Mouse (Mus musculus): Measurements from ENCODE around the gene Slc9a9. TPM values are rescaled to one million over a fixed set of nuclear protein-coding genes. Genes with fewer than 3 reads are reported as not detected.

Gene Slc9a9
- polyA plus RNA-seq, 1 experiment, result 4.4 TPM

- Histone ChIP-seq H3K79me2 (ENCODE audit: control insufficient read depth, insufficient read depth) (no peaks in the 10 kb centered on the region), H3K36me3 (ENCODE audit: control insufficient read depth, insufficient read depth) (no peaks in the 10 kb centered on the region), H3K79me3 (ENCODE audit: low read depth) (no peaks in the 10 kb centered on the region), H3K4me3 (ENCODE audit: insufficient read depth, poor library complexity, severe bottlenecking) (no peak overlapping the region), H3K27me3 (ENCODE audit: control insufficient read depth, insufficient read depth, insufficient read length) (no peaks in the 10 kb centered on the region), H3ac (ENCODE audit: control insufficient read depth, insufficient read length, low read depth) (no peak overlapping the region)
- TF ChIP-seq USF1 (IDR thresholded peaks at IDR 0.05; ENCODE audit: low read depth) (no peak), MYOD1 (IDR thresholded peaks at IDR 0.05; ENCODE audit: control insufficient read depth, insufficient read length, low read depth) (no peak), MYOG (IDR thresholded peaks at IDR 0.05; ENCODE audit: control insufficient read depth, extremely low read depth, insufficient read length) (no peak), MAX (IDR thresholded peaks at IDR 0.05) (no peak), CEBPB (IDR thresholded peaks at IDR 0.05; ENCODE audit: low read depth) (no peak), FOSL1 (IDR thresholded peaks at IDR 0.05; ENCODE audit: insufficient read depth, low read length, poor library complexity, severe bottlenecking) (no peak), CTCF (IDR thresholded peaks at IDR 0.05; ENCODE audit: control insufficient read depth, insufficient read depth, insufficient read length) (no peak)
These were observed 215.4 kb downstream of the Slc9a9 start for GRCm38 (mm10) chr9:94885151-94885550.

GRCm38 (mm10) chr9:94889647-94890046, 219.9 kb downstream of the Slc9a9 start:
- no peak overlapping the region for H3K4me3 ChIP-seq (ENCODE audit: insufficient read depth, poor library complexity, severe bottlenecking)
- no peaks in the 10 kb centered on the region for H3K27me3 ChIP-seq (ENCODE audit: control insufficient read depth, insufficient read depth, insufficient read length)
- no peaks in the 10 kb centered on the region for H3K79me2 ChIP-seq (ENCODE audit: control insufficient read depth, insufficient read depth)
- no peaks in the 10 kb centered on the region for H3K79me3 ChIP-seq (ENCODE audit: low read depth)
- no peaks in the 10 kb centered on the region for H3K36me3 ChIP-seq (ENCODE audit: control insufficient read depth, insufficient read depth)
- TF ChIP-seq MYOG (IDR thresholded peaks at IDR 0.05; ENCODE audit: control insufficient read depth, extremely low read depth, insufficient read length) (no peak), USF1 (IDR thresholded peaks at IDR 0.05; ENCODE audit: low read depth) (no peak), MYOD1 (IDR thresholded peaks at IDR 0.05; ENCODE audit: control insufficient read depth, insufficient read length, low read depth) (no peak), MAX (IDR thresholded peaks at IDR 0.05) (no peak), FOSL1 (IDR thresholded peaks at IDR 0.05; ENCODE audit: insufficient read depth, low read length, poor library complexity, severe bottlenecking) (no peak), CTCF (IDR thresholded peaks at IDR 0.05; ENCODE audit: control insufficient read depth, insufficient read depth, insufficient read length) (no peak), CEBPB (IDR thresholded peaks at IDR 0.05; ENCODE audit: low read depth) (no peak)
- no peak overlapping the region for H3ac ChIP-seq (ENCODE audit: control insufficient read depth, insufficient read length, low read depth)

GRCm38 (mm10) chr9:94895882-94896281, 226.2 kb downstream of the Slc9a9 start:
- H3K4me3 ChIP-seq (ENCODE audit: insufficient read depth, poor library complexity, severe bottlenecking), result no peak overlapping the region
- H3K27me3 ChIP-seq (ENCODE audit: control insufficient read depth, insufficient read depth, insufficient read length), result no peaks in the 10 kb centered on the region
- no peaks in the 10 kb centered on the region for H3K36me3 ChIP-seq (ENCODE audit: control insufficient read depth, insufficient read depth)
- H3K79me2 ChIP-seq (ENCODE audit: control insufficient read depth, insufficient read depth), result no peaks in the 10 kb centered on the region
- no peak overlapping the region for H3ac ChIP-seq (ENCODE audit: control insufficient read depth, insufficient read length, low read depth)
- no peaks in the 10 kb centered on the region for H3K79me3 ChIP-seq (ENCODE audit: low read depth)
- TF ChIP-seq USF1 (IDR thresholded peaks at IDR 0.05; ENCODE audit: low read depth), result no peak
- no peak for TF ChIP-seq FOSL1 (IDR thresholded peaks at IDR 0.05; ENCODE audit: insufficient read depth, low read length, poor library complexity, severe bottlenecking)
- no peak for TF ChIP-seq CTCF (IDR thresholded peaks at IDR 0.05; ENCODE audit: control insufficient read depth, insufficient read depth, insufficient read length)
- TF ChIP-seq MAX (IDR thresholded peaks at IDR 0.05), result no peak

- Histone ChIP-seq H3K79me2 (ENCODE audit: control insufficient read depth, insufficient read depth) (no peaks in the 10 kb centered on the region), H3K4me3 (ENCODE audit: insufficient read depth, poor library complexity, severe bottlenecking) (no peak overlapping the region), H3K36me3 (ENCODE audit: control insufficient read depth, insufficient read depth) (no peaks in the 10 kb centered on the region), H3K27me3 (ENCODE audit: control insufficient read depth, insufficient read depth, insufficient read length) (no peaks in the 10 kb centered on the region), H3ac (ENCODE audit: control insufficient read depth, insufficient read length, low read depth) (no peak overlapping the region), H3K79me3 (ENCODE audit: low read depth) (no peaks in the 10 kb centered on the region)
- TF ChIP-seq USF1 (IDR thresholded peaks at IDR 0.05; ENCODE audit: low read depth) (no peak), FOSL1 (IDR thresholded peaks at IDR 0.05; ENCODE audit: insufficient read depth, low read length, poor library complexity, severe bottlenecking) (no peak), CTCF (IDR thresholded peaks at IDR 0.05; ENCODE audit: control insufficient read depth, insufficient read depth, insufficient read length) (no peak), MYOD1 (IDR thresholded peaks at IDR 0.05; ENCODE audit: control insufficient read depth, insufficient read length, low read depth) (no peak), MYOG (IDR thresholded peaks at IDR 0.05; ENCODE audit: control insufficient read depth, extremely low read depth, insufficient read length) (no peak), MAX (IDR thresholded peaks at IDR 0.05) (no peak), CEBPB (IDR thresholded peaks at IDR 0.05; ENCODE audit: low read depth) (no peak)
These were observed 234.5 kb downstream of the Slc9a9 start for GRCm38 (mm10) chr9:94904180-94904579.

- no peaks in the 10 kb centered on the region for H3K79me2 ChIP-seq (ENCODE audit: control insufficient read depth, insufficient read depth)
- H3K79me3 ChIP-seq (ENCODE audit: low read depth), result no peaks in the 10 kb centered on the region
- no peaks in the 10 kb centered on the region for H3K27me3 ChIP-seq (ENCODE audit: control insufficient read depth, insufficient read depth, insufficient read length)
- H3K36me3 ChIP-seq (ENCODE audit: control insufficient read depth, insufficient read depth), result no peaks in the 10 kb centered on the region
- H3ac ChIP-seq (ENCODE audit: control insufficient read depth, insufficient read length, low read depth), result no peak overlapping the region
- H3K4me3 ChIP-seq (ENCODE audit: insufficient read depth, poor library complexity, severe bottlenecking), result no peak overlapping the region
- TF ChIP-seq CTCF (IDR thresholded peaks at IDR 0.05; ENCODE audit: control insufficient read depth, insufficient read depth, insufficient read length) (no peak), USF1 (IDR thresholded peaks at IDR 0.05; ENCODE audit: low read depth) (no peak), FOSL1 (IDR thresholded peaks at IDR 0.05; ENCODE audit: insufficient read depth, low read length, poor library complexity, severe bottlenecking) (no peak), CEBPB (IDR thresholded peaks at IDR 0.05; ENCODE audit: low read depth) (no peak), MYOD1 (IDR thresholded peaks at IDR 0.05; ENCODE audit: control insufficient read depth, insufficient read length, low read depth) (no peak), MYOG (IDR thresholded peaks at IDR 0.05; ENCODE audit: control insufficient read depth, extremely low read depth, insufficient read length) (no peak), MAX (IDR thresholded peaks at IDR 0.05) (no peak)
These were observed 237.4 kb downstream of the Slc9a9 start for GRCm38 (mm10) chr9:94907020-94907610.

- Histone ChIP-seq H3ac (ENCODE audit: control insufficient read depth, insufficient read length, low read depth) (no peak overlapping the region), H3K79me2 (ENCODE audit: control insufficient read depth, insufficient read depth) (no peaks in the 10 kb centered on the region), H3K4me3 (ENCODE audit: insufficient read depth, poor library complexity, severe bottlenecking) (no peak overlapping the region), H3K79me3 (ENCODE audit: low read depth) (no peaks in the 10 kb centered on the region), H3K27me3 (ENCODE audit: control insufficient read depth, insufficient read depth, insufficient read length) (no peaks in the 10 kb centered on the region), H3K36me3 (ENCODE audit: control insufficient read depth, insufficient read depth) (no peaks in the 10 kb centered on the region)
- TF ChIP-seq USF1 (IDR thresholded peaks at IDR 0.05; ENCODE audit: low read depth) (no peak), CTCF (IDR thresholded peaks at IDR 0.05; ENCODE audit: control insufficient read depth, insufficient read depth, insufficient read length) (no peak), MYOD1 (IDR thresholded peaks at IDR 0.05; ENCODE audit: control insufficient read depth, insufficient read length, low read depth) (no peak), FOSL1 (IDR thresholded peaks at IDR 0.05; ENCODE audit: insufficient read depth, low read length, poor library complexity, severe bottlenecking) (no peak), CEBPB (IDR thresholded peaks at IDR 0.05; ENCODE audit: low read depth) (no peak), MYOG (IDR thresholded peaks at IDR 0.05; ENCODE audit: control insufficient read depth, extremely low read depth, insufficient read length) (no peak), MAX (IDR thresholded peaks at IDR 0.05) (no peak)
These were observed 242.4 kb downstream of the Slc9a9 start for GRCm38 (mm10) chr9:94912071-94912470.

Measured in C2C12 (cell line).